Mouse (Mus musculus): ENCODE results near the gene Stard5.

DNA sequence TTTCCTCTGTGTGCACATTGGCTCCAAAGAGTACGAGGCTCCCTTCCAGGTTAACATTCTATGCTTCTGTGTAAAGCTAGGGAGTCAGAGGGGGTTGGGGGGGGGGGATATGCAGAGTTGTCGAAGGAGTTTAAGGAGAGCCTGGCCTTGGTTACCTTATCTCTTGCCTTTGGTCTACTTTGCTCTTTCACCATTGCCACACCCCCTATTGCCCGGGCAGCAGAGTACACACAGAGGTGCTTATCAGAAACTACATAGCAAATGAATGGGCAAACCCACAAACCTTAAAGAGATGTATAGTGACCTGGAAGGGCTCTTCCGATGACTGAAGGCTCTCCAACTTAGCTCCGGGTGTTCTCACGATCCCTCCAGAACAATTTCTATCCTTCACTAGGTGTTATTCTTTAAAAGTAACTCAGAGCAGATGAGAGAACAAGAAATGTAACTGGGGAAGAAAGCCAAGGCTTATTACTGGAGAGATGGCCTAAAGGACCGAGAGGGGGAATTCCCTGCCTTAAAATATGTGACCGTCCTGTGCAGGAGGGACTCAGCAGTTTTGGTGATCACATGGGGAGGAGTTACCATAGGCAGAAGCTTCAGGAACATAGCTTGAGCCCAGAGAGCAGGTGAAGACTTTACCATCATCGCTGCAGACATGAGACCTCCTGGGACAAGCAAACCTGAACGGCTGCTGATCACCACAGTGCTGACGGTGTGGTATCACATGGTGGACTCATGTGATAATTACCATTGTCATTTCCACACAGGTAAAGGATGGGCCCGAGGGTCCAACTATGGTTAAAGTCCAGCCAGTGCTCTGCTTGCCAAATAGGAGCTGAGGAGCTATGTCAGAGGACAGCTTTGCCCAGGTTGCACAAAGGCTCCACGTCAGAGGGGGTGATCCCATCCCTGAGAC is 32.5 kb upstream of the Stard5 start:
- TF ChIP-seq CTCF (IDR thresholded peaks at IDR 0.05; ENCODE audit: low read depth, low read length): no peak
- TF ChIP-seq GATA2 (IDR thresholded peaks at IDR 0.05; ENCODE audit: borderline replicate concordance, low read depth, low read length): no peak
- no peak for TF ChIP-seq POLR2AphosphoS5 (IDR thresholded peaks at IDR 0.05; ENCODE audit: insufficient replicate concordance, low read depth, low read length)
